Mouse (Mus musculus): ENCODE measurements at regions not wholly inside any gene's neighbourhood (a gene's known extent, or its start where the extent isn't known, plus 50 kb on each side); places are given as distances from the start of the nearest gene placed in this dataset.

GRCm38 (mm10) chr1:76130353-76130752, 584.3 kb downstream of the Slc4a3 start:
- TF ChIP-seq CTCF (IDR thresholded peaks at IDR 0.05; ENCODE audit: low read depth, low read length) (no peak), POLR2A (IDR thresholded peaks at IDR 0.05; ENCODE audit: insufficient read depth, low read length) (no peak), EP300 (IDR thresholded peaks at IDR 0.05; ENCODE audit: insufficient read depth, low read depth, low read length) (no peak)
- H3K9ac ChIP-seq (ENCODE audit: low read depth, poor library complexity, severe bottlenecking) = no peak overlapping the region
- H3K27me3 ChIP-seq (ENCODE audit: control insufficient read depth, insufficient read depth, low read length, poor library complexity, severe bottlenecking) = no peaks in the 10 kb centered on the region
- no peak overlapping the region for H3K27ac ChIP-seq (ENCODE audit: insufficient read depth, low read length)
- H3K9me3 ChIP-seq (replicated peaks; ENCODE audit: control insufficient read depth, insufficient read depth, low read length, poor library complexity, severe bottlenecking) = no peaks in the 10 kb centered on the region
- no peaks in the 10 kb centered on the region for H3K36me3 ChIP-seq (ENCODE audit: control insufficient read depth, insufficient read depth, low read length, poor library complexity, severe bottlenecking)
- H3K4me1 ChIP-seq (ENCODE audit: control insufficient read depth, insufficient read depth, low read length) = no peaks in the 10 kb centered on the region
- H3K4me3 ChIP-seq (ENCODE audit: low read depth, low read length) = no peak overlapping the region

- Histone ChIP-seq H3K27ac (ENCODE audit: insufficient read depth, low read length) (no peak overlapping the region), H3K4me1 (ENCODE audit: control insufficient read depth, insufficient read depth, low read length) (no peaks in the 10 kb centered on the region), H3K4me3 (ENCODE audit: low read depth, low read length) (no peak overlapping the region), H3K36me3 (ENCODE audit: control insufficient read depth, insufficient read depth, low read length, poor library complexity, severe bottlenecking) (no peaks in the 10 kb centered on the region), H3K9ac (ENCODE audit: low read depth, poor library complexity, severe bottlenecking) (no peak overlapping the region), H3K27me3 (ENCODE audit: control insufficient read depth, insufficient read depth, low read length, poor library complexity, severe bottlenecking) (no peaks in the 10 kb centered on the region), H3K9me3 (replicated peaks; ENCODE audit: control insufficient read depth, insufficient read depth, low read length, poor library complexity, severe bottlenecking) (no peaks in the 10 kb centered on the region)
- no peak for TF ChIP-seq POLR2A (IDR thresholded peaks at IDR 0.05; ENCODE audit: insufficient read depth, low read length)
Measured at GRCm38 (mm10) chr1:76136810-76137209, 590.7 kb downstream of the Slc4a3 start.

- Histone ChIP-seq H3K4me1 (ENCODE audit: control insufficient read depth, insufficient read depth, low read length) (no peaks in the 10 kb centered on the region), H3K4me3 (ENCODE audit: low read depth, low read length) (no peak overlapping the region), H3K9ac (ENCODE audit: low read depth, poor library complexity, severe bottlenecking) (no peak overlapping the region), H3K36me3 (ENCODE audit: control insufficient read depth, insufficient read depth, low read length, poor library complexity, severe bottlenecking) (no peaks in the 10 kb centered on the region), H3K9me3 (replicated peaks; ENCODE audit: control insufficient read depth, insufficient read depth, low read length, poor library complexity, severe bottlenecking) (0 out of 2 replicates have a peak, but pooled peaks cover 4% of the 10 kb centered on the region), H3K27ac (ENCODE audit: insufficient read depth, low read length) (no peak overlapping the region), H3K27me3 (ENCODE audit: control insufficient read depth, insufficient read depth, low read length, poor library complexity, severe bottlenecking) (no peaks in the 10 kb centered on the region)
- TF ChIP-seq POLR2A (IDR thresholded peaks at IDR 0.05; ENCODE audit: insufficient read depth, low read length) = no peak
Measured at GRCm38 (mm10) chr1:76137701-76138100, 591.6 kb downstream of the Slc4a3 start.

GRCm38 (mm10) chr1:76143516-76143915, 597.5 kb downstream of the Slc4a3 start:
- H3K9me3 ChIP-seq (replicated peaks; ENCODE audit: control insufficient read depth, insufficient read depth, low read length, poor library complexity, severe bottlenecking) = 0 out of 2 replicates have a peak, but pooled peaks cover 4% of the 10 kb centered on the region
- H3K9ac ChIP-seq (ENCODE audit: low read depth, poor library complexity, severe bottlenecking) = no peak overlapping the region
- TF ChIP-seq CTCF (IDR thresholded peaks at IDR 0.05; ENCODE audit: low read depth, low read length) (no peak), EP300 (IDR thresholded peaks at IDR 0.05; ENCODE audit: insufficient read depth, low read depth, low read length) (no peak), POLR2A (IDR thresholded peaks at IDR 0.05; ENCODE audit: insufficient read depth, low read length) (no peak)
- H3K27ac ChIP-seq (ENCODE audit: insufficient read depth, low read length) = no peak overlapping the region
- H3K4me3 ChIP-seq (ENCODE audit: low read depth, low read length) = no peak overlapping the region
- no peaks in the 10 kb centered on the region for H3K36me3 ChIP-seq (ENCODE audit: control insufficient read depth, insufficient read depth, low read length, poor library complexity, severe bottlenecking)
- H3K4me1 ChIP-seq (ENCODE audit: control insufficient read depth, insufficient read depth, low read length) = no peaks in the 10 kb centered on the region
- H3K27me3 ChIP-seq (ENCODE audit: control insufficient read depth, insufficient read depth, low read length, poor library complexity, severe bottlenecking) = no peaks in the 10 kb centered on the region; the same call in 1 of the 2 replicates

- no peaks in the 10 kb centered on the region for H3K36me3 ChIP-seq (ENCODE audit: control insufficient read depth, insufficient read depth, low read length, poor library complexity, severe bottlenecking)
- TF ChIP-seq EP300 (IDR thresholded peaks at IDR 0.05; ENCODE audit: insufficient read depth, low read depth, low read length) (no peak), CTCF (IDR thresholded peaks at IDR 0.05; ENCODE audit: low read depth, low read length) (no peak), POLR2A (IDR thresholded peaks at IDR 0.05; ENCODE audit: insufficient read depth, low read length) (no peak)
- no peak overlapping the region for H3K9ac ChIP-seq (ENCODE audit: low read depth, poor library complexity, severe bottlenecking)
- no peaks in the 10 kb centered on the region for H3K4me1 ChIP-seq (ENCODE audit: control insufficient read depth, insufficient read depth, low read length)
- no peaks in the 10 kb centered on the region; the same call in 1 of the 2 replicates for H3K9me3 ChIP-seq (replicated peaks; ENCODE audit: control insufficient read depth, insufficient read depth, low read length, poor library complexity, severe bottlenecking)
- no peak overlapping the region for H3K27ac ChIP-seq (ENCODE audit: insufficient read depth, low read length)
- no peak overlapping the region for H3K4me3 ChIP-seq (ENCODE audit: low read depth, low read length)
- H3K27me3 ChIP-seq (ENCODE audit: control insufficient read depth, insufficient read depth, low read length, poor library complexity, severe bottlenecking) = no peaks in the 10 kb centered on the region; the same call in 1 of the 2 replicates
Measured at GRCm38 (mm10) chr1:76148963-76149362, 602.9 kb downstream of the Slc4a3 start.

- Histone ChIP-seq H3K36me3 (ENCODE audit: control insufficient read depth, insufficient read depth, low read length, poor library complexity, severe bottlenecking) (no peaks in the 10 kb centered on the region), H3K9me3 (replicated peaks; ENCODE audit: control insufficient read depth, insufficient read depth, low read length, poor library complexity, severe bottlenecking) (no peaks in the 10 kb centered on the region), H3K4me1 (ENCODE audit: control insufficient read depth, insufficient read depth, low read length) (no peaks in the 10 kb centered on the region), H3K27ac (ENCODE audit: insufficient read depth, low read length) (no peak overlapping the region), H3K27me3 (ENCODE audit: control insufficient read depth, insufficient read depth, low read length, poor library complexity, severe bottlenecking) (no peaks in the 10 kb centered on the region; the same call in 1 of the 2 replicates), H3K4me3 (ENCODE audit: low read depth, low read length) (no peak overlapping the region), H3K9ac (ENCODE audit: low read depth, poor library complexity, severe bottlenecking) (no peak overlapping the region)
- no peak for TF ChIP-seq POLR2A (IDR thresholded peaks at IDR 0.05; ENCODE audit: insufficient read depth, low read length)
- TF ChIP-seq CTCF (IDR thresholded peaks at IDR 0.05; ENCODE audit: low read depth, low read length) = no peak
- TF ChIP-seq EP300 (IDR thresholded peaks at IDR 0.05; ENCODE audit: insufficient read depth, low read depth, low read length) = no peak
Measured at GRCm38 (mm10) chr1:76156291-76156690, 610.2 kb downstream of the Slc4a3 start.
